Mouse (Mus musculus): ENCODE measurements around the gene Tssc4. TPM values are rescaled to one million over a fixed set of nuclear protein-coding genes. Genes with fewer than 3 reads are reported as not detected.

Tssc4 gene
- polyA plus RNA-seq, 1 experiment from 2014 or later = 50.2 TPM

DNA sequence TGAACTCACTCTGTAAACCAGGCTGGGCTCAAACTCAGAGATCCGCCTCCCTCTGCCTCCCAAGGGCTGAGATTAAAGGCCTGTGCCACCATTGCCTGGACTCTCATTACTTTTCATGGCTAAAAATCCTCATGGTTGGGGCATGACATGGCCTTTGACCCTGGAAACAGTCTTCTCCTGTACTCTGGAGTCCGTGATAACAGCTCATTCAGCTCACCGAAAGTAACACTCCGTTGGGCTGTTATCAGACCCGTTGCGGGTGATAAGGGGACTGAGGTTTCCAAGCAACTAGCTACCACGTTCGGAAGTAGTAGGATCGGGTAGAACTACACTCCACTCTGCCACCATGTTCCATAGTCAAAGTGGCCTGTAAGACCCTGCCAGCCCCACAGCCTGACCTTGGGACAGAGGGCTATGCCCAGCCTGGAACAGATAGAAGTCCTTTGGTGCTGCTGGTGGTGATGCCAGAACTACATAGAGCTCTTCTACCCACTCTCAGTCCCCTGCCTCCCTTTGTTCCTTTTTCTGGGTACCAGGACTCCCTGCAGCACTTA lies 11.3 kb upstream of the Tssc4 start:
- Histone ChIP-seq H3K9ac (0 out of 2 replicates have a peak overlapping the region, but pooled peaks have one; percentile 28), H3K36me3 (peaks cover 35% of the 10 kb centered on the region), H3K4me2 (peak overlapping the region; percentile 95), H3K4me1 (peaks cover 94% of the 10 kb centered on the region), H3K9me3 (replicated peaks) (no peaks in the 10 kb centered on the region), H3K27ac (peak overlapping the region; percentile 80), H3K27me3 (replicated peaks) (no peaks in the 10 kb centered on the region), H3K4me3 (no peak overlapping the region)
- WGBS (ENCODE audit: insufficient replicate concordance) = 5% methylated on average over 9 of the region's 9 CpGs
- ATAC-seq = peak; percentile 71

- H3K4me2 ChIP-seq = peak overlapping the region; percentile 95
- 15% methylated on average over 5 of the region's 5 CpGs for WGBS (ENCODE audit: insufficient replicate concordance)
- H3K36me3 ChIP-seq = peaks cover 40% of the 10 kb centered on the region
- H3K9me3 ChIP-seq (replicated peaks) = no peaks in the 10 kb centered on the region
- no peaks in the 10 kb centered on the region for H3K27me3 ChIP-seq (replicated peaks)
- no peak overlapping the region for H3K4me3 ChIP-seq
- H3K27ac ChIP-seq = peak overlapping the region; percentile 80
- 0 out of 2 replicates have a peak overlapping the region, but pooled peaks have one; percentile 6 for H3K9ac ChIP-seq
- peak; percentile 33 for ATAC-seq
- peaks cover 89% of the 10 kb centered on the region for H3K4me1 ChIP-seq
Measured at GRCm38 (mm10) chr7:143058221-143058697, 10.8 kb upstream of the Tssc4 start.

GRCm38 (mm10) chr7:143059202-143059870 lies 9.7 kb upstream of the Tssc4 start:
- peaks cover 51% of the 10 kb centered on the region for H3K36me3 ChIP-seq
- H3K4me2 ChIP-seq = no peak overlapping the region
- H3K9ac ChIP-seq = no peak overlapping the region
- peaks cover 78% of the 10 kb centered on the region for H3K4me1 ChIP-seq
- no peak overlapping the region for H3K4me3 ChIP-seq
- no peaks in the 10 kb centered on the region for H3K9me3 ChIP-seq (replicated peaks)
- peak overlapping the region; percentile 80; the same call in 1 of the 2 replicates for H3K27ac ChIP-seq
- ATAC-seq = no peak
- no peaks in the 10 kb centered on the region for H3K27me3 ChIP-seq (replicated peaks)
- 36% methylated on average over 5 of the region's 5 CpGs for WGBS (ENCODE audit: insufficient replicate concordance)

DNA sequence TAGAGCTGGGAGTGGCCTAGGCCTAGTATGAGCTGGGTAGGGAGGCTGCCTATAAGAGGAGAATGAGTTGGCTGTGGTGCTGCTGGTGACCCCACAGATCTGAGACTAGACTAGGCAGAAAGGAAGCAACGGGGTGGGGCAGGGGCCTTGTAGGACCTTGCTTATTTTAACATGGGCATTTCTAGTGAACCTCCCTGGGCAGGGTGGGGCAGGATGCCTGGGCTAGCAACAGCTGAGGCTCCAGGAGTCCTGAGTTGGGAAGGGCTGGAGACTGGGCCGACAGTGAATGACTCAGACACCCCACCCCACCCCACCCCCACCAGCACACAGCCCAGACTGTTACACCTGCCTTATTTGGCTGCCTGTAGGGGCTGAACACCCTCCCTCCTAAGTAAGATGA lies 6.3 kb upstream of the Tssc4 start:
- Histone ChIP-seq H3K4me2 (no peak overlapping the region), H3K9ac (no peak overlapping the region), H3K27me3 (replicated peaks) (no peaks in the 10 kb centered on the region), H3K36me3 (peaks cover 78% of the 10 kb centered on the region), H3K4me3 (no peak overlapping the region), H3K9me3 (replicated peaks) (no peaks in the 10 kb centered on the region), H3K27ac (no peak overlapping the region), H3K4me1 (peaks cover 45% of the 10 kb centered on the region)
- WGBS (ENCODE audit: insufficient replicate concordance) = 66% methylated on average over 2 of the region's 2 CpGs
- no peak for ATAC-seq

DNA sequence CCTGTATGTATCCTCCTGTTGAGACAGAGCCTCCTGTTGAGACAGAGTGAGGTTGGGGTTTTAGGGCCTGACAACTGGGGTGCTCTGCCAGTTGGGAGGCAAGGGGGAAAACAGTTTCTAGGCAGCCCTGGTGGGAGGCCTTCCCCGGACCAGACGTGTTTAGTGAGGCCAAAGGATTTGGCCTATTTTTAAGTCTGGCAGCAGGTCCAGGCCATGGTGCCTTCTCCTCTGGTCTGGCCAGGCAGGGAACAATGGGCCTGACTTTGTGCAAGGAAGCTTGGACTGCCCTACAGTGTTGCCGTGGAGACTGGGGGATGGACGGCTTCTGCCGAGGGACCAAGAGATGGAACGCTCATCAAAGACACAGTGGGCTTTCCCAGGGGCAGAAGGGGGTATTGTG lies 4.8 kb upstream of the Tssc4 start:
- H3K36me3 ChIP-seq = peaks cover 86% of the 10 kb centered on the region
- no peak for ATAC-seq
- H3K4me3 ChIP-seq = no peak overlapping the region
- H3K9me3 ChIP-seq (replicated peaks) = no peaks in the 10 kb centered on the region
- no peak overlapping the region for H3K4me2 ChIP-seq
- H3K4me1 ChIP-seq = peaks cover 40% of the 10 kb centered on the region
- H3K27ac ChIP-seq = no peak overlapping the region
- H3K9ac ChIP-seq = no peak overlapping the region
- H3K27me3 ChIP-seq (replicated peaks) = no peaks in the 10 kb centered on the region
- 87% methylated on average over 6 of the region's 6 CpGs for WGBS (ENCODE audit: insufficient replicate concordance)

DNA sequence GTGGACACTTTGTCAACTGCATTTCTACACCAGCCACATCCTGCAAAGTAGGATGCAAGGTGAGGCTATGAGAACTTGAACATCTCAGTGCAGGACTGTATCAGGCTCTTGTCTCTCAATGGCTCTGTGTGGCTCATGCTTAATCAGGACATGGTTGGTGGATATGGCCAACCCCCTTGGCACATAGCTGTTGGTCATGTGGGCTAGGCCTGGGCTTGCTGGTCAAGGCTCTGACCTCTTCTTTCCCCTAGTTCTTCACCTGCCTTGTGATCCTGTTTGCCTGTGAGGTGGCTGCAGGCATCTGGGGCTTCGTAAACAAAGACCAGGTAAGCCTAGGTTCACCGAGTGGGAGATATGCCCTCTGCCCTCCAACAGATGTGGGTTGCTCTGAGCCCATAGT lies 3.4 kb upstream of the Tssc4 start:
- H3K4me2 ChIP-seq = no peak overlapping the region
- 81% methylated on average over 2 of the region's 2 CpGs for WGBS (ENCODE audit: insufficient replicate concordance)
- H3K4me1 ChIP-seq = peaks cover 36% of the 10 kb centered on the region
- H3K9ac ChIP-seq = 0 out of 2 replicates have a peak overlapping the region, but pooled peaks have one; percentile 5
- no peak overlapping the region for H3K4me3 ChIP-seq
- no peaks in the 10 kb centered on the region for H3K27me3 ChIP-seq (replicated peaks)
- no peaks in the 10 kb centered on the region for H3K9me3 ChIP-seq (replicated peaks)
- no peak overlapping the region for H3K27ac ChIP-seq
- peaks cover 84% of the 10 kb centered on the region for H3K36me3 ChIP-seq
- ATAC-seq = no peak

- WGBS (ENCODE audit: insufficient replicate concordance) = 69% methylated on average over 2 of the region's 2 CpGs
- H3K27me3 ChIP-seq (replicated peaks) = no peaks in the 10 kb centered on the region
- H3K4me1 ChIP-seq = peaks cover 27% of the 10 kb centered on the region
- no peaks in the 10 kb centered on the region for H3K9me3 ChIP-seq (replicated peaks)
- H3K9ac ChIP-seq = no peak overlapping the region
- no peak overlapping the region for H3K27ac ChIP-seq
- peaks cover 75% of the 10 kb centered on the region for H3K36me3 ChIP-seq
- ATAC-seq = no peak
- no peak overlapping the region for H3K4me3 ChIP-seq
- no peak overlapping the region for H3K4me2 ChIP-seq
Measured at GRCm38 (mm10) chr7:143067469-143067868, 1.6 kb upstream of the Tssc4 start.

GRCm38 (mm10) chr7:143067897-143068296 lies 1.2 kb upstream of the Tssc4 start:
- 71% methylated on average over 3 of the region's 3 CpGs for WGBS (ENCODE audit: insufficient replicate concordance)
- Histone ChIP-seq H3K4me3 (no peak overlapping the region; the same call in 1 of the 2 replicates), H3K36me3 (peaks cover 70% of the 10 kb centered on the region), H3K27ac (peak overlapping the region; percentile 76; the same call in 1 of the 2 replicates), H3K9ac (no peak overlapping the region), H3K4me2 (peak overlapping the region; percentile 96), H3K27me3 (replicated peaks) (no peaks in the 10 kb centered on the region), H3K4me1 (peaks cover 27% of the 10 kb centered on the region), H3K9me3 (replicated peaks) (no peaks in the 10 kb centered on the region)
- ATAC-seq = no peak

- peak overlapping the region; percentile 88 for H3K9ac ChIP-seq
Measured at GRCm38 (mm10) chr7:143068316-143068881, 650 bp upstream of the Tssc4 start.

DNA sequence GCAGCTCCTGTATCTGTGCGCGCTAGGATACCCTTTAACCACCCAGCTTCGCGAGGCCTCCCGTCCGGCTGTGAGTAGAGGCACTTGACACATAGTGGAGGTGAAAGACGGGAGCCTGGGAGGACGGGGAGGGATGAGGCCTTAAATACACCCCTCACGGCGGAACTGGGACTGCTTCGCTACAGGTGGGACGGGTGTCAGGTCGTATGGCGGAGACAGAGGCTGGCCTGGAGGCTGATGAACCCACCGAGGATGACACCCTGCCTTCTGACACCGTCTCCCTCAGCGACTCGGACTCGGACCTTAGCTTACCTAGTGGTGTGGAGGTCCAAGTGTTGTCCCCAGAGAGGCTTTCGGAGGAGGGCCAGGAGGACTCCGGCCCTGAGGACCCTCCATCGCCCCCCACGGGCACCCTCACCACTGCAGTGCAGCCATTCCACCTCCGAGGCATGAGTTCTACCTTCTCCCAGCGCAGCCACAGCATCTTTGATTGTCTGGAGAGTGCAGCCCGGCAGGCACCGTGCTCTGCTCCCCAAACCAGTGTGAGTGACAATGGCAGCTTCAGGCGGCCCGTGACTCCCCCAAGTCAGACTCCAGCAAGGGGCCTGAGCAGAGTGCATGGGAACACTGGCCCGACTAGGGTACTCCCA lies 827 bp downstream of the Tssc4 start:
- WGBS (ENCODE audit: insufficient replicate concordance) = 12% methylated on average over 30 of the region's 30 CpGs

More at GRCm38 (mm10) chr7:143068316-143068881, 650 bp upstream of the Tssc4 start:
- 53% methylated on average over 13 of the region's 13 CpGs for WGBS (ENCODE audit: insufficient replicate concordance)
- Histone ChIP-seq H3K27ac (peak overlapping the region; percentile 76), H3K9me3 (replicated peaks) (no peaks in the 10 kb centered on the region), H3K27me3 (replicated peaks) (no peaks in the 10 kb centered on the region), H3K36me3 (peaks cover 65% of the 10 kb centered on the region), H3K4me2 (peak overlapping the region; percentile 96), H3K4me3 (peak overlapping the region; percentile 84), H3K4me1 (peaks cover 27% of the 10 kb centered on the region)
- no peak for ATAC-seq

DNA sequence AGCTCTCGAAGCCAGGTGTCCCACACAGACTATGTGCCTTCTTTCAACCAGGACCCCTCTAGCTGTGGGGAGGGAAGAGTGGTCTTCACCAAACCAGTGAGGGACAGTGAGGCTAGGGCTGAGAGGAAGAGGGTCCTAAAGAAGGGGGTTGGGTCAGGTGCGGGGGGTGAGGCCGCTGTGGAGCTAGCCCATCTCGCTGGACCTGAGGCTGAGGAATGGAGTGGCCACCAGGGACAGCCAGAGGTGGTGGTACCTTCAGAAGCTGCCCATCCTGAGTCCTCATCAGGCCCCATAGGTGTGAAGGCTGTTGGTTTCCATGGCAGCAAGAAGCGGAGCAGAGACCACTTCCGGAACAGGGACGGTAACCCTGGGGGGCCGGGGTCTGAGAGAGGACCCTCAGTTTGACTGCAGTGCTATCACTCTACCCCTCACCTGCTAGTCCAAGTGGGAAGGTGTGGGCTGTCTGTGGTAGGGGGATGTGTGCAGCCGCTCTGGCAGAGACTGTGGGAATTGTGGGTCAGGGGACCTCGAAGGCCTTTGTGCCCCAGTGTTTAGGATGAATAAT lies 1.5 kb downstream of the Tssc4 start:
- Histone ChIP-seq H3K36me3 (peaks cover 44% of the 10 kb centered on the region), H3K4me3 (peak overlapping the region; percentile 84), H3K9me3 (replicated peaks) (no peaks in the 10 kb centered on the region), H3K27ac (no peak overlapping the region), H3K4me1 (peaks cover 27% of the 10 kb centered on the region), H3K27me3 (replicated peaks) (no peaks in the 10 kb centered on the region), H3K4me2 (peak overlapping the region; percentile 96), H3K9ac (peak overlapping the region; percentile 88)
- ATAC-seq = no peak
- WGBS (ENCODE audit: insufficient replicate concordance) = 87% methylated on average over 10 of the region's 10 CpGs

More for the DNA sequence above, 827 bp downstream of the Tssc4 start:
- peak overlapping the region; percentile 84 for H3K4me3 ChIP-seq
- ATAC-seq = peak; percentile 10
- no peaks in the 10 kb centered on the region for H3K27me3 ChIP-seq (replicated peaks)
- peaks cover 51% of the 10 kb centered on the region for H3K36me3 ChIP-seq
- no peaks in the 10 kb centered on the region for H3K9me3 ChIP-seq (replicated peaks)
- peak overlapping the region; percentile 88 for H3K9ac ChIP-seq
- peak overlapping the region; percentile 96 for H3K4me2 ChIP-seq
- peak overlapping the region; percentile 76 for H3K27ac ChIP-seq
- H3K4me1 ChIP-seq = peaks cover 27% of the 10 kb centered on the region
